ENCODE assay signal across 7 mouse cellular contexts in the genomic region with DNA sequence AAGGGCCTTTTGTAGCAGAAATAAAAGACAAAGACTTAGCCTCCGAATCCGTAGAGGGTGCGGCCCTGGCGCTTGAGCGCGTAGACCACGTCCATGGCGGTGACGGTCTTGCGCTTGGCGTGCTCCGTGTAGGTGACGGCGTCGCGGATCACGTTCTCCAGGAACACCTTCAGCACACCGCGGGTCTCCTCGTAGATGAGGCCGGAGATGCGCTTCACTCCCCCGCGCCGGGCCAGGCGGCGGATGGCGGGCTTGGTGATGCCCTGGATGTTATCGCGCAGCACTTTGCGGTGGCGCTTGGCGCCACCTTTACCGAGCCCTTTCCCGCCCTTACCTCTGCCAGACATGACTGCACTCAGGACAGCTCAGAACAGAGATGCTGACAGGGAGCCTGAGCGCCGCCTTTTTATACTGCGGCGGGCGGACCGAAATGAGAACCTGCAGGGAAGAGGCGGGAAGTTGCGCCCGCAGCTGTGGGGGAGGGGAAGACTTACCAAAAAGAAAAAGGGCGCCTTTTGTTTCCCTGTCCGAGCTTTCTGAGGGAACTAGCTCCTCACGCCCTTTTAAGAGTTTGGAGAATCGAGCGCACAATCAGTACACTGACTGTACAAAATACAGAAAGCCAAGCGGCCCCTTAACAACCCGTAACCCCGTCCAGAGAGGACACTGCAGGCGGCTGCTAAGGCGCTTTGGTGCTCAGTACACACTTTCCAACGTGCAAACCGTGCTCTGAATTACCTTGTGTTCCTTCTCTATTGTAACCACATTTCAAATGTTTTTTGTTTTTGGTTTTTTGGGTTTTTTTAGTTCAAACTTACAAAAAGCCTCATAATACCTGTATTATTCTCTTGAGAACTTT. TPM values are rescaled to one million over a fixed set of nuclear protein-coding genes. Genes with fewer than 3 reads are reported as not detected.
DNase-seq lines count a peak whose midpoint lies in the region; ATAC-seq lines count a peak whose summit lies in the region.
"Not testable (repeated sequence)": the region's sequence is repeated elsewhere in the genome, so short reads cannot be mapped to it uniquely, and the experiment has no call there.

A gene (minus strand): TSS at position 347 of the 859 bp plus-strand sequence.

- intact Hi-C loops in left cerebral cortex, postnatal 4 days (cut with DNase I) = not testable (repeated sequence)

- DNase-seq in adrenal gland, postnatal 25 days = peak; percentile 84
- DNase-seq in embryonic facial prominence, embryonic 11.5 days (ENCODE audit: low spot score) = peak; percentile 94
- DNase-seq in heart, adult 11 months = peak; percentile 99
- peak; percentile 53 for DNase-seq in kidney, adult 11 months
- DNase-seq in left cerebral cortex, postnatal 4 days = peak; percentile 97
- DNase-seq in midbrain, embryonic 11.5 days (ENCODE audit: low spot score, missing footprints) = peak; percentile 100
- DNase-seq in skeletal muscle tissue, adult 2 months (ENCODE audit: low read depth, low spot score) = peak; percentile 68

- H3K9ac ChIP-seq in embryonic facial prominence, embryonic 11.5 days (replicated peaks; ENCODE audit: low read length) = peak within 1 kb of the TSS; percentile 65
- H3K9ac ChIP-seq in midbrain, embryonic 11.5 days (ENCODE audit: low read length) = peak within 1 kb of the TSS; percentile 72

- H3K4me1 ChIP-seq in embryonic facial prominence, embryonic 11.5 days (ENCODE audit: control insufficient read depth, insufficient read depth, low read length) = not testable (repeated sequence)
- peaks cover 10% of the 10 kb centered on the region; the same call in 1 of the 2 replicates for H3K4me1 ChIP-seq in midbrain, embryonic 11.5 days (ENCODE audit: control insufficient read depth, insufficient read depth, low read length)

- not testable (repeated sequence) for H3K27me3 ChIP-seq in embryonic facial prominence, embryonic 11.5 days (ENCODE audit: control insufficient read depth, insufficient read depth, low read length); midbrain, embryonic 11.5 days (ENCODE audit: control insufficient read depth, insufficient read depth, low read length)

- peak within 1 kb of the TSS; percentile 56 for H3K4me3 ChIP-seq in embryonic facial prominence, embryonic 11.5 days (ENCODE audit: low read depth, low read length)
- H3K4me3 ChIP-seq in midbrain, embryonic 11.5 days (ENCODE audit: low read depth, low read length) = peak within 1 kb of the TSS; percentile 56

- under 1% methylated on average over 40 of the region's 56 CpGs for WGBS in embryonic facial prominence, embryonic 11.5 days
- under 1% methylated on average over 39 of the region's 56 CpGs for WGBS in midbrain, embryonic 11.5 days

- ATAC-seq in embryonic facial prominence, embryonic 11.5 days (replicated peaks; ENCODE audit: insufficient number of reproducible peaks, low FRiP score, low TSS enrichment, low read depth) = peak; percentile 89
- peak; percentile 85 for ATAC-seq in midbrain, embryonic 11.5 days (ENCODE audit: low FRiP score)

- not testable (repeated sequence) for H3K36me3 ChIP-seq in embryonic facial prominence, embryonic 11.5 days (replicated peaks; ENCODE audit: control insufficient read depth, insufficient read depth, low read depth, low read length); midbrain, embryonic 11.5 days (ENCODE audit: control insufficient read depth, insufficient read depth, low read length)

- H3K4me2 ChIP-seq in embryonic facial prominence, embryonic 11.5 days (ENCODE audit: low read depth, low read length) = peak within 1 kb of the TSS; percentile 87
- H3K4me2 ChIP-seq in midbrain, embryonic 11.5 days = peak within 1 kb of the TSS; percentile 87

- H3K9me3 ChIP-seq in embryonic facial prominence, embryonic 11.5 days (replicated peaks; ENCODE audit: control insufficient read depth, low read length); midbrain, embryonic 11.5 days (ENCODE audit: control insufficient read depth, low read length): not testable (repeated sequence)

- H3K27ac ChIP-seq in embryonic facial prominence, embryonic 11.5 days (replicated peaks; ENCODE audit: low read depth, low read length) = peak within 1 kb of the TSS; percentile 97
- H3K27ac ChIP-seq in midbrain, embryonic 11.5 days (ENCODE audit: low read depth, low read length) = peak within 1 kb of the TSS; percentile 94

RNA-seq across cellular contexts. Expression of the gene that starts here (rescaled TPM):
- 152 and 260 TPM in 2 replicates for total RNA-seq in adrenal gland, postnatal 25 days (2021)
- 7.7 and 8.5 TPM in 2 replicates for polyA plus RNA-seq in embryonic facial prominence, embryonic 11.5 days (2014; fragmentation: Nextera tagmentation; extraction: Ambion mirVana)
- 100 to 1,000 TPM; 525 to 563 TPM for total RNA-seq in left cerebral cortex, postnatal 4 days (2021)
- polyA plus RNA-seq in midbrain, embryonic 11.5 days (2014; fragmentation: Nextera tagmentation; extraction: Ambion mirVana) = 2.4 and 6.0 TPM in 2 replicates

Comparison
In these comparisons a context has a peak if more than half of its experiments do, and no peak if none do; other contexts are left out.
1. Peak in every context shown above with its lines: DNase-seq, ATAC-seq, H3K4me3 ChIP-seq and H3K27ac ChIP-seq.